Mouse (Mus musculus): ENCODE measurements around the gene 4932438H23Rik. TPM values are rescaled to one million over a fixed set of nuclear protein-coding genes. Genes with fewer than 3 reads are reported as not detected.
A peak's percentile ranks its signal among the peaks of the same experiment; 100 is the strongest.

The 4932438H23Rik gene
- polyA plus RNA-seq, 1 experiment from 2014 or later, result 0.34 TPM

DNA sequence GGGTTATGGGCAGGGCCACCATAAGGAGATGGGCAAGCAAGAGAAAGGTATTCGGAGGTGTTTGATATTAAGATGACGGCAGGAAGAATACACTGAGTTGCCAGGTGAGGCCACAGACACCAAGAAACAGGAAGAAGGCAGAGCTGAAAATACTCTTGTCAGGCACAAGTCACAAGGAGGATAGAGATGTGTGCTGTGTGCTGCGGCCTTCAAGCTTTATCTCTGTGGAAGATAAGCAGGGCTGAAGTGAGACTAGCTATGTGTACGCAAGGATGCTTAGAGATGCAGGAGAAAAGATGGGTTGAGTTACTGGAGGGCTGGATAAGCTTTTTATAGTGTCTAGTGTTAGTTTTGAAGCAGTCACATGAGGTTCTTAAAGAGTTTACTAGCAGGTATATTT lies 37.7 kb downstream of the 4932438H23Rik start:
- Histone ChIP-seq H3K36me3 (ENCODE audit: control insufficient read depth, insufficient read depth) (no peaks in the 10 kb centered on the region), H3K4me3 (ENCODE audit: low read depth, low read length) (no peak overlapping the region), H3K9me3 (ENCODE audit: control insufficient read depth) (no peaks in the 10 kb centered on the region), H3K4me2 (replicated peaks; ENCODE audit: low read depth) (peak overlapping the region; percentile 46), H3K9ac (ENCODE audit: low read depth, low read length) (no peak overlapping the region), H3K27ac (ENCODE audit: low read depth, low read length) (peak overlapping the region; percentile 92), H3K4me1 (replicated peaks; ENCODE audit: control insufficient read depth, insufficient read depth, low read length) (0 out of 2 replicates have a peak, but pooled peaks cover 8% of the 10 kb centered on the region), H3K27me3 (replicated peaks; ENCODE audit: control insufficient read depth, insufficient read depth, low read length) (no peaks in the 10 kb centered on the region)
- 62% methylated on average over 4 of the region's 4 CpGs for WGBS
- ATAC-seq, result no peak
- TF ChIP-seq CTCF (IDR thresholded peaks at IDR 0.05; ENCODE audit: low read depth), result no peak

DNA sequence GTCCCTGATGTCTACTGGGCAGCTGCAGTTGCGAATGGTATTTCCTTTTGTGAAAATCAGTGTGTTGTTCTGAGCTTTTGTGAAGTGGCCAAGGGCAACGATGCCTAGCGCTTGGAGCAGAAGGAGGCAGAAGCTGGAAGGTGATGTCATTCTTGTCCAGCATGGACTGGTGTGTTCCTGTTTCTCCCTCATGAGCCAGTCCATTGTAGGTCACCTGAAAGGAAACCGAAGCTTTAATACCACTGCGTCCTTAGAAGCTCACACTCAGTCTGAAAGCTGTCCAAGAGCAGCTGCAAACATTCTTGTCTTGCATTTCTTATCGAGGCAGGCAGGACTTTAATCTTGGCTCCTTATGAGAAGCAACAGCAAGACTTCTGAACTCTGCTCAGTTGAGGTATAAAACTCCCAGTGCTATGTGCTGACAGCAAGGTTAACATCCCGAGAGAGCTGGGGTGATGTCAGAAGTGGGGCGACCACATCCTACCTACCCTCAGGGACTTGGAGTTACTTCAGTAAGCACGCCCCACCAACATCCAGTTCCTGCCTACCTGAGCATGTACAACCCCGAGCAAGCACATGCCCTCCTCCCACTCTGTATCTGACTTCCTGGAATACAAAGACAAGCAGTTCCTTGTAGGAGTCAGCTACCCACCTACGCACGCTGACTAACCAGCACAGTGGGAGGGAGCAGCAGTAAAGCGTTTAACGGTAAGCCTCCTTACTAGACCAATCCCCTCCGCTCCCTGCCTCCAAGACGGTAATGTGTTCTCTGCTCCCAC lies 38.7 kb downstream of the 4932438H23Rik start:
- ATAC-seq, result peak; percentile 92
- H3K36me3 ChIP-seq (ENCODE audit: control insufficient read depth, insufficient read depth), result no peaks in the 10 kb centered on the region
- TF ChIP-seq CTCF (IDR thresholded peaks at IDR 0.05; ENCODE audit: low read depth), result no peak

DNA sequence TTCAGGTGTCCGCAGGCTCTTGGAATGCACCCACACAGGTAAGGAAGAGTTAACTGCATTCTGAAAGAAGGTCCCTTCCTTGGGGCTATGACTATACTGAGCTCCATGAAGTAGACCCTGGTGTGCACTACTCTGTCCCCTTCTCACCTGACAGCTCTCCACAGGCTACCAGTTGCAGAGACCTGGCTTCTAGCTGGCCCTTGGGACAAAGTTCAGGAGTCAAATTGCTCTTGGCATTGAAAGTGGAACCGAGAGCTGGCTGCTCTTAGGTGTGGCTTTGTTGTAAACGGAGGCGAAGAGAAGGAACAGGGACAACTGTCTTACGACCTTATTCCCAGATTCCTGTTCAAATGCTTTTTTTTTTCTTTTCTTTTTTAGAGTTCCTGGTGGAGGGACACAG lies 39.8 kb downstream of the 4932438H23Rik start:
- no peak for TF ChIP-seq CTCF (IDR thresholded peaks at IDR 0.05; ENCODE audit: low read depth)
- Histone ChIP-seq H3K9ac (ENCODE audit: low read depth, low read length) (no peak overlapping the region), H3K36me3 (ENCODE audit: control insufficient read depth, insufficient read depth) (no peaks in the 10 kb centered on the region), H3K9me3 (ENCODE audit: control insufficient read depth) (no peaks in the 10 kb centered on the region), H3K4me2 (replicated peaks; ENCODE audit: low read depth) (peak overlapping the region; percentile 46), H3K4me3 (ENCODE audit: low read depth, low read length) (0 out of 2 replicates have a peak overlapping the region, but pooled peaks have one; percentile 5), H3K4me1 (replicated peaks; ENCODE audit: control insufficient read depth, insufficient read depth, low read length) (0 out of 2 replicates have a peak, but pooled peaks cover 8% of the 10 kb centered on the region), H3K27ac (ENCODE audit: low read depth, low read length) (peak overlapping the region; percentile 92), H3K27me3 (replicated peaks; ENCODE audit: control insufficient read depth, insufficient read depth, low read length) (no peaks in the 10 kb centered on the region)
- 43% methylated on average over 5 of the region's 5 CpGs for WGBS
- peak; percentile 39 for ATAC-seq

More for the DNA sequence above, 38.7 kb downstream of the 4932438H23Rik start:
- H3K9ac ChIP-seq (ENCODE audit: low read depth, low read length), result peak overlapping the region; percentile 18
- H3K4me2 ChIP-seq (replicated peaks; ENCODE audit: low read depth), result peak overlapping the region; percentile 46
- peak overlapping the region; percentile 92 for H3K27ac ChIP-seq (ENCODE audit: low read depth, low read length)
- no peaks in the 10 kb centered on the region for H3K27me3 ChIP-seq (replicated peaks; ENCODE audit: control insufficient read depth, insufficient read depth, low read length)
- 32% methylated on average over 16 of the region's 16 CpGs for WGBS
- no peak overlapping the region for H3K4me3 ChIP-seq (ENCODE audit: low read depth, low read length)
- 0 out of 2 replicates have a peak, but pooled peaks cover 8% of the 10 kb centered on the region for H3K4me1 ChIP-seq (replicated peaks; ENCODE audit: control insufficient read depth, insufficient read depth, low read length)
- no peaks in the 10 kb centered on the region for H3K9me3 ChIP-seq (ENCODE audit: control insufficient read depth)

DNA sequence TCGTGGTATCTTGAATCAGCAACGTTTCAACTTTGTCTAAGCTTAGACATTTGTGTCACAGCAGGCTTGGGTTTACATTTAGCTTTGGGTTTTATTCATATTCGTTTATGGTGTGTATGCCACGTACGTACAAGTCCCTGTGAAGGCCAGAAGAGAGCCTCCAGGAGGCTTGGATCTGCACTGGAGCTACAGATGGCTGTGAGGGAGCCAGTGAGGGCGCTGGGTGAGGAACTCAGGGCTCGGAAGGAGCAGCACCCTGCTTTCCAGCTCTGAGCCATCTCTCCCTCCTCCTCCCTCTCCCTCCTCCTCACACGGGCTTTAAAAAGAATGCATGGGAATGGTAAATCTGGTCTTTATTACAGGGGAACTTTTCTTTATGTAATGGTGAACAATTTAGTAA lies 41.3 kb downstream of the 4932438H23Rik start:
- H3K9me3 ChIP-seq (ENCODE audit: control insufficient read depth), result no peaks in the 10 kb centered on the region
- no peak for ATAC-seq
- 69% methylated on average over 8 of the region's 8 CpGs for WGBS
- no peak for TF ChIP-seq CTCF (IDR thresholded peaks at IDR 0.05; ENCODE audit: low read depth)
- H3K4me2 ChIP-seq (replicated peaks; ENCODE audit: low read depth), result no peak overlapping the region
- 0 out of 2 replicates have a peak, but pooled peaks cover 8% of the 10 kb centered on the region for H3K4me1 ChIP-seq (replicated peaks; ENCODE audit: control insufficient read depth, insufficient read depth, low read length)
- H3K9ac ChIP-seq (ENCODE audit: low read depth, low read length), result no peak overlapping the region
- no peak overlapping the region for H3K4me3 ChIP-seq (ENCODE audit: low read depth, low read length)
- H3K36me3 ChIP-seq (ENCODE audit: control insufficient read depth, insufficient read depth), result no peaks in the 10 kb centered on the region
- no peaks in the 10 kb centered on the region for H3K27me3 ChIP-seq (replicated peaks; ENCODE audit: control insufficient read depth, insufficient read depth, low read length)
- no peak overlapping the region for H3K27ac ChIP-seq (ENCODE audit: low read depth, low read length)

DNA sequence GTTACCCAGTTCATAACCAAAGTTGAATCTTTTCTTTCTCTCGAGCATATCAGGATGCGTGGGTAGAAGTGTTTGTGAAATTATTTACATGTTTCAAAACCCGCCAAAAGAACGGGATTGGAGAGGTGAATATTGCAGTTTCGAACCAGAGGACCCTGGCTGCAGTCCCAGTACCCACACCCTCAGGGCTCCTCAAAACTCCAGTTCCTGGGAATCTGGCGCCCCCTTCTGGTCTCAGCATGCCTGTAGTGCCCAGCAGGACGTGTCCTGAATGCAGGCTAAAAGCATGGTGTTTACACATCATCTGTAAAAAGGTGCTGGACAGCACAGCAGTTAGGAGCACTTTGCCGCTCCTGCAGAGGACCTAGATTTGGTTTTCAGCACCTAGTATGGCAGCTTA lies 49.4 kb downstream of the 4932438H23Rik start:
- Histone ChIP-seq H3K27me3 (replicated peaks; ENCODE audit: control insufficient read depth, insufficient read depth, low read length) (no peaks in the 10 kb centered on the region), H3K36me3 (ENCODE audit: control insufficient read depth, insufficient read depth) (0 out of 2 replicates have a peak, but pooled peaks cover 4% of the 10 kb centered on the region), H3K4me1 (replicated peaks; ENCODE audit: control insufficient read depth, insufficient read depth, low read length) (no peaks in the 10 kb centered on the region), H3K4me2 (replicated peaks; ENCODE audit: low read depth) (no peak overlapping the region), H3K9ac (ENCODE audit: low read depth, low read length) (no peak overlapping the region), H3K9me3 (ENCODE audit: control insufficient read depth) (no peaks in the 10 kb centered on the region), H3K27ac (ENCODE audit: low read depth, low read length) (no peak overlapping the region), H3K4me3 (ENCODE audit: low read depth, low read length) (no peak overlapping the region; the same call in 1 of the 2 replicates)
- no peak for ATAC-seq
- 61% methylated on average over 8 of the region's 8 CpGs for WGBS
- TF ChIP-seq CTCF (IDR thresholded peaks at IDR 0.05; ENCODE audit: low read depth), result peak; percentile 74

DNA sequence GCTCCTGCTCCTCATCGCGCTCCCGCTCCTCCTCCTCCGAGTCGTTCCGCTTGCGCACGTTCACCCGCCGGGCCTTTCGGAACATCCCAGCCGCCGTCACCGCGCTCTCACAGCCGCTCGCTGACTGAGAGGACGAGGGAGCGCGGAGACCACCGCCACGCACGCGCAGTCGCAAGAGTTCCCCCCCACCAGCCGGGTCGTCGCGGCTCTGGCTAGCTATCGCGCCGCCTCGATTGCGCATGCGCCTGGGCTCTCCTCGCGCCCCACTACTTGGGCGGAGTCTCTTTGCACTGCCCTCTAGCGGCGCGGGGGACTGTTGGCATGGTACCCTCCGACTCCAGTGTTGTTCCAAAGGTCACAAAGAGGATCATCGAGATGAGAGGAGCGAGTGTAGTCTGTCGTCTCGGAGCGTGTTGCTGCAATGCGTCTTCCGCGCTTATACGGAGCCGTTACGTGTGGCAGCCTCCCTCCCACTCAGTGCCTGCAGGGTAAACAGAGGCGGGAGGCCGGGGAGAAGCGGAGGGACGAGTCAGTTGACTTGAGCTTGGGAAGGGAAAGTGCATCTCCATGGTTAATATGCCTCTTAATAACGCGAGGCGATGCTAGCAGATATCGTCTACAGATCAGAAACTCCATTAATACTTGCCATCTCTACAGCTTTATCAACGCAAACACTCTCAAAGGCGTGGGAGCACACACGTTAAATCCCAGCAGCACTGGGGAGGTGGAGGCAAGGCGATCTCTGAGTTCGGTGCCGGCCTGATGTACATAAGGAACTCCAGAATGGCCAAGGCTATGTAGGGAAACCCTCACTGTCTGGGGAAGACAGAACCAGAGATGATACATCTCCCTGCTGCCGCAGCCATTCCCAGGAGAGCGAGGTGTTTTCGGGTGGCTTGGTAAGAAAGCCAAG lies 50.4 kb downstream of the 4932438H23Rik start, which contains the start of gene Paxbp1:
Gene Paxbp1 (minus strand): TSS at position 274 of the 913 bp plus-strand sequence.
- Histone ChIP-seq H3K9ac (ENCODE audit: low read depth, low read length) (peak within 1 kb of the TSS; percentile 96), H3K4me1 (replicated peaks; ENCODE audit: control insufficient read depth, insufficient read depth, low read length) (no peaks in the 10 kb centered on the region), H3K36me3 (ENCODE audit: control insufficient read depth, insufficient read depth) (0 out of 2 replicates have a peak, but pooled peaks cover 7% of the 10 kb centered on the region), H3K4me3 (ENCODE audit: low read depth, low read length) (peak within 1 kb of the TSS; percentile 96), H3K27me3 (replicated peaks; ENCODE audit: control insufficient read depth, insufficient read depth, low read length) (no peaks in the 10 kb centered on the region), H3K4me2 (replicated peaks; ENCODE audit: low read depth) (peak within 1 kb of the TSS; percentile 83), H3K9me3 (ENCODE audit: control insufficient read depth) (no peaks in the 10 kb centered on the region), H3K27ac (ENCODE audit: low read depth, low read length) (peak within 1 kb of the TSS; percentile 93)
- under 1% methylated on average over 69 of the region's 70 CpGs for WGBS
- TF ChIP-seq CTCF (IDR thresholded peaks at IDR 0.05; ENCODE audit: low read depth), result peak; percentile 99
- ATAC-seq, result peak; percentile 96
